Mouse (Mus musculus) E14TG2a.4 (cell line): ENCODE results near the gene Elmo1.

ENCODE experiments used
- H3K27me3 ChIP-seq: 2 replicates; pipeline ENCODE4 v1.6.1; 2014; ENCODE audit warnings: low read length, control low read depth; ENCODE audit not compliant: insufficient read depth
- H3K36me3 ChIP-seq: 2 replicates; pipeline ENCODE4 v1.6.1; 2014; ENCODE audit warnings: low read length, control low read depth; ENCODE audit not compliant: insufficient read depth
- H3K4me1 ChIP-seq: replicated peaks from 2 replicates; pipeline ENCODE4 v1.6.1; 2014; ENCODE audit warnings: low read depth, low read length, control low read depth
- H3K4me3 ChIP-seq: replicated peaks from 2 replicates; pipeline ENCODE4 v1.5.1; 2014; ENCODE audit warnings: mild to moderate bottlenecking, low read length
- H3K9me3 ChIP-seq: 2 replicates; pipeline ENCODE4 v1.6.1; 2014; ENCODE audit warnings: low read length, control low read depth
- CTCF ChIP-seq: conservative IDR thresholded peaks from 2 replicates; pipeline ENCODE4 v1.5.1; 2014; ENCODE audit warnings: low read length
- NANOG ChIP-seq: IDR thresholded peaks from 2 replicates; pipeline ENCODE4 v1.6.1; 2014; ENCODE audit warnings: borderline replicate concordance, low read length, mixed read lengths
- POU5F1 ChIP-seq: IDR thresholded peaks from 2 replicates; pipeline ENCODE4 v1.6.1; 2014; ENCODE audit warnings: low read length, borderline replicate concordance

The Elmo1 gene

DNA sequence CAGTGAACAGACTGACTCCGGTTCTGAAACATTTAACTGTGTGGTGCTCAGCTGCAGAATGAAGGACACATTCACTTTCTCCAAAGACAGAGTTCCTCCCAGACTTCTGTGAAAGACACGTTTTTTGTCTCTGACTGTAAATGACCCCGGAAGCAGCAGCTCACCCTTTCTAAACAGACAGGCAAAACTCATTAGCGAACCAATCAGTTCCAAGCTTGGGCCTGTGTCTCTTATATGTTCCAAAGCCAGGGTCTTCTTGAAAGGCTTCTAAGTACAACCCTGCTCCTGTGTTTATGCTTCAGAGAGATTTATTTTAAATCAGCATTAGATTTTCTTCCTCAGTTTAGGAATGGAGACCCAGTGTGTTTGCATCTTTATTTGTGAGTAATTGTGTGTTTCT lies 127.7 kb downstream of the Elmo1 start:
- TF ChIP-seq CTCF (no peak), POU5F1 (no peak), NANOG (no peak)
- H3K36me3 ChIP-seq: peaks cover 20% of the 10 kb centered on the region
- no peak overlapping the region for H3K4me3 ChIP-seq
- no peaks in the 10 kb centered on the region for H3K9me3 ChIP-seq
- no peaks in the 10 kb centered on the region for H3K27me3 ChIP-seq
- H3K4me1 ChIP-seq: no peaks in the 10 kb centered on the region

DNA sequence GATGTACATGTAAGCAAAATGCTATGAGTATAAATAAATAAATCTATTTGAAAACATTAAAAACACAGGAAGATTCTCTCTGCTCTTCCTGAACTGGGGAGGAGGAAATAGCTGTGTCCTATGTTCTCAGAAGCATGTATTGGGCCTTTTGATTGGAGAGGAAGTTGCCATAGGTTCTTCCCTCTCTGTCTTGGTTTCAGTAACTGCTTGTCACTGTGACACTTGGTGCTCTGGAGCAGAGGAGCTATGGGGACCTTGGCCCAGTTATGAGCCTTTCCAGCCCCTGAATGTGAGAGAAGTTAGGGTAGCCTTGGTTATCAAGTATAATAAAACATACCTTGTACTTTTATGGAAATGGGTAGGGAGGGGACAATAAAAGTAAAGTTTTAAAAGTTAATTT lies 130.0 kb downstream of the Elmo1 start:
- H3K4me3 ChIP-seq: no peak overlapping the region
- H3K27me3 ChIP-seq: no peaks in the 10 kb centered on the region

DNA sequence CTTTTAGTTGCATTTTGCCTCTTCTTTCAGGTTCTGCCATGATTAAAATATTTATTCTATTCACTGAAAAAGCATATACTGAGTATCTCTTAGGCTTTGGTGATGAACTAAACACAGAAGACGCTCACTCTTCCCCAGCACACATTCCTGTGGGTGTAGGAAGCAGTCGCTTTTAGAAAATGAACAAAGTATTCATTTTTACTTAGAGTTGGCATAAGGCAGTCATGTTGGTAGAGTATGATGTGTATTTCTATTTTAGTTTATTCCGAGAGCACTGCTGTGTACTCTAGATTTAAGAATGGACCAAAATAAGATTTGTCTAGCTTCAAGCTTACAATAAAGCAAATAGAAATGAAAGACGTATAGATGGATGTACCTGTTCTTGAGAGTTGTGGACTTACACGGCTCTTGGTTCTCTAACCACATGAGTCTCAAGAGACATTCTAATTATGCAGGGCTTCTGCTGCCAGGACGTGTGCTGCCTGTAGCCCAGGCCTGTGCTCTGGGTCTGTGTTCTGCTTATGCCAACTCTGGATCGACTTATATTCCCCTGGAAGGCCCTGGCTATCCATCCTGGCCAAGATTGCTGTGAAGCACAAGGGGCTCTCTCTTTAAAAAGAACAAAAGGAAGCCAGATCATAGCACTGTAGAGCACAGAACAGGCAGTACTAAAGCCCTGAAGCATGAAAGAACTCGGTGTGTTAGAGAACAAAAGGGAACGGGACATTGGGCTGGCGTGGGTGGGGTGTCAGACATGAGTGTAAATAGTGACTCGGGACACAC lies 137.7 kb downstream of the Elmo1 start:
- no peaks in the 10 kb centered on the region for H3K4me1 ChIP-seq
- peaks cover 35% of the 10 kb centered on the region for H3K9me3 ChIP-seq
- H3K4me3 ChIP-seq: no peak overlapping the region
- peaks cover 15% of the 10 kb centered on the region for H3K36me3 ChIP-seq
- TF ChIP-seq POU5F1: no peak
- H3K27me3 ChIP-seq: no peaks in the 10 kb centered on the region

More for the DNA sequence above, 130.0 kb downstream of the Elmo1 start:
- H3K4me1 ChIP-seq: no peaks in the 10 kb centered on the region
- TF ChIP-seq CTCF (no peak), NANOG (no peak), POU5F1 (no peak)
- H3K9me3 ChIP-seq: peaks cover 9% of the 10 kb centered on the region
- H3K36me3 ChIP-seq: peaks cover 5% of the 10 kb centered on the region; the same call in 1 of the 2 replicates

DNA sequence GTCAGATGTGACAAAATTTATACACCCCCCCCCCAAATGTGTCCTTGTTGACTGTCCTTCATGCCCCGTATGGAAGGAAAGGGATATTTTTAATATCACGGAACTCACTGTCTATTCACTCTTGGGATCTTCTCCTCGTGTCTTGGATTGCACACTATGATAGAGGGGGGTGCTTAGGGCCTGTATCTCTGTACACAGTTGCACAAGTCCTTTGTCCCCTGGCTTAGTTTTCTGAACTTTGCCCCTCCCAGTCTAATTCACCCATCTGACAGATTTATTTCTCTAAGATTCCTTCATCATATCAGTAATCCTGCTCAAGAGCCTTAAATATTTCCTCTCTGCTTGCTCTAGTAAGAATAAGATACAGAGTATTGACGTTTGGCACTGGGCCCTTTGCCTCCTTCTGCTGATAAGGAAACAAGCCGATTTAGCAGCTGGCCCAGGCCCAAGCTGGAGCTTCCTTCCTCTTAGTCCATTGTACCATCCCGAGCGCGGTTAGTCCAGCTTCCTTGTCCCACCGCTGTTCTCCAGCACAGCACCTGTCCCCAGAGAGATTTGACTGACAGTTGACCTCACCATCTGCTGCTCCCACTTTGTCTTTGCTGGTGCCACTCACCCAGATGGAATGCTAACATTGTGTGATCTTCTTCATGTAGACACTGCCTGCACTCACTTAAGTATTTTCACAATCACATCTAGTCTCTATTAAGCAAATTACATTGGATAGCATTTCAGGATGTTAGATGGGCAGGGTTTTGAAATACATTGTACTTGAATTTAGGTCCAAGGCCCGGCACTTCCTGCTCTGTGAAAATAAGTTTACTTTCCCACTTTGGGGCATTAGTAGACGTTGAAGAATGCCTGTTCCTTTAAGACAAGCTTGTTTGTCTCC lies 141.7 kb downstream of the Elmo1 start:
- no peaks in the 10 kb centered on the region for H3K27me3 ChIP-seq
- no peaks in the 10 kb centered on the region for H3K4me1 ChIP-seq
- peaks cover 15% of the 10 kb centered on the region for H3K36me3 ChIP-seq
- peaks cover 18% of the 10 kb centered on the region for H3K9me3 ChIP-seq
- H3K4me3 ChIP-seq: no peak overlapping the region
- TF ChIP-seq POU5F1: no peak
- TF ChIP-seq NANOG: no peak
- no peak for TF ChIP-seq CTCF

DNA sequence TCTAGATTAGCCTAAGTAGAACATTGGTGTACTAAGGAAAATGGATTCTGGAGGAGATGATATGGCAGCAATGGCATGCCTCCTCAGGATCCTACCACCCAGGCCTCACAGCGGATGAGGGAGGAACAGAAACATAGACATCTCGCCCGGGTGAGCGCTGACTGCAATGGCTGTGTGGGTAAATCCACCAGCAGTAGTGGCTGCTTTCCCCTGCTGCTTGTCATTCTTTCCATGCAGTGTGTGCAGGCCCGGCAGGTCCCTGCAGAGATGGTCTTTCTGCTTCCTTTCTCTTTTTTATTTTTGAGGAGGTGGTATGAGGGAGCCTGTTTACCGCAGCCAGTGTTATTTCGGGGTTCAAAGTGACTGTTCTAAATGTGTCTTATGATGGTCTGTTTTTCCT lies 143.3 kb downstream of the Elmo1 start:
- Histone ChIP-seq H3K27me3 (no peaks in the 10 kb centered on the region), H3K4me3 (no peak overlapping the region), H3K36me3 (0 out of 2 replicates have a peak, but pooled peaks cover under 1% of the 10 kb centered on the region), H3K9me3 (peaks cover 3% of the 10 kb centered on the region), H3K4me1 (no peaks in the 10 kb centered on the region)
- TF ChIP-seq NANOG (no peak), POU5F1 (no peak), CTCF (no peak)

DNA sequence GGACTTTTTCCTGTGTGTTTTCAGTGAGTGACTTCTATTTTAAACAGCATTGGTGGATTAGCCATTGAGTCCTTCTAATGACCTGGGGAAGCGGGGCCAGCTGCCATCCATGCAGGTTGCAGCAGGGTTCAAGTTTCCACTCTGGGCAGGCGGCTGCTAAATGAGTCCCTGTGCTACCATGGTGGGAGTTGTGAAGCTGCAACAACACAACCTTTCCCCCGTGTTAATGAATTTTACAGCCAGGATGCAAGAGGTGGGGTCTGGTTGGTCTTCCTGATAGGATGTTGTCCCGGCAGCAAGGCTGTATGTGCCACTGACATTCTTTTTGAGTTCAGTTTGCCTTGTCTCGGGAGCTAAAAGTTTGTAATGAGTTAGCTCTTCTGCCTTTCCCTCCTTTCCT lies 147.2 kb downstream of the Elmo1 start:
- H3K36me3 ChIP-seq: no peaks in the 10 kb centered on the region
- H3K9me3 ChIP-seq: no peaks in the 10 kb centered on the region
- H3K27me3 ChIP-seq: no peaks in the 10 kb centered on the region
- no peaks in the 10 kb centered on the region for H3K4me1 ChIP-seq
- TF ChIP-seq NANOG (no peak), POU5F1 (no peak), CTCF (no peak)
- no peak overlapping the region for H3K4me3 ChIP-seq

DNA sequence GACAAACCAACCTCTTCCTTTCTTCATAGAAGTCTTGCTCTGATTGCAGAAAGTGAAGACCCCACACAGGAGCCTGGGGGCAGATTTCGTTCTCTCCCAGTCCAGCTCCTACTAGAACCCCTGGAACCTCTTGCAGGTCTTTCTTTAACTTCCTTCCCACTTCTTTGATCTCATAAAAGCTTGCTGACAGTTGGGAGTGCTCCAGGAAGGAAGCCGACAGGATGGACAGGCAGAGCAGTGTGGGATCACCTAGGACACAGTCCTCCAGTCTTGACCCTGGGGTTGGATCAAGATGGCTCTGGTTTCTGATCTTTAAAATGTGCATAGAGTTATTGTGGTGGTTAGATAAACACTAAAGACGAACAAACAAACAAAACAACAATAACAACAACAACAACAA lies 147.8 kb downstream of the Elmo1 start:
- no peak for TF ChIP-seq CTCF
- TF ChIP-seq NANOG: no peak
- TF ChIP-seq POU5F1: no peak
- Histone ChIP-seq H3K27me3 (no peaks in the 10 kb centered on the region), H3K4me1 (no peaks in the 10 kb centered on the region), H3K4me3 (no peak overlapping the region), H3K36me3 (no peaks in the 10 kb centered on the region), H3K9me3 (no peaks in the 10 kb centered on the region)

DNA sequence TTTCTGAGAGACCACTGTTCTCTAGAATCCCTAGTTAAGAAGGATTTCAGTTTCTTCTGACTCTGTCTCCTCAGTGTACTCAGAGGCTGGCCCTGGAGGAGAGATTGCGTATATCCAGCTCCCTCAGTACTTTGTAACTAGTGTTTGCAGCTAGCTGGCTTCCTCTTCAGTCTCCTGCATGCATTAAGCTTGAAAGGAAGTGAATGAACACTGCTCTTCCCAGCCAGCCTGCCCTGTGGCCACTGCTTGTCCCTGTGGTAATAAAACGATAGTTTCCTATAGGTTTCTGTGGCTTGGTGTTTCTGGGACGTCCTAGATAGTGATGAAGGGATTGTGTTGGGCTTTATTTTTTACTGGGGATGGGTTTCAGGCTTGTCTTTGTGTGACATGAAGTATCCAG lies 148.3 kb downstream of the Elmo1 start:
- no peaks in the 10 kb centered on the region for H3K4me1 ChIP-seq
- no peaks in the 10 kb centered on the region for H3K9me3 ChIP-seq
- H3K36me3 ChIP-seq: no peaks in the 10 kb centered on the region
- H3K27me3 ChIP-seq: no peaks in the 10 kb centered on the region
- TF ChIP-seq CTCF: no peak
- TF ChIP-seq POU5F1: no peak
- TF ChIP-seq NANOG: no peak
- H3K4me3 ChIP-seq: no peak overlapping the region

DNA sequence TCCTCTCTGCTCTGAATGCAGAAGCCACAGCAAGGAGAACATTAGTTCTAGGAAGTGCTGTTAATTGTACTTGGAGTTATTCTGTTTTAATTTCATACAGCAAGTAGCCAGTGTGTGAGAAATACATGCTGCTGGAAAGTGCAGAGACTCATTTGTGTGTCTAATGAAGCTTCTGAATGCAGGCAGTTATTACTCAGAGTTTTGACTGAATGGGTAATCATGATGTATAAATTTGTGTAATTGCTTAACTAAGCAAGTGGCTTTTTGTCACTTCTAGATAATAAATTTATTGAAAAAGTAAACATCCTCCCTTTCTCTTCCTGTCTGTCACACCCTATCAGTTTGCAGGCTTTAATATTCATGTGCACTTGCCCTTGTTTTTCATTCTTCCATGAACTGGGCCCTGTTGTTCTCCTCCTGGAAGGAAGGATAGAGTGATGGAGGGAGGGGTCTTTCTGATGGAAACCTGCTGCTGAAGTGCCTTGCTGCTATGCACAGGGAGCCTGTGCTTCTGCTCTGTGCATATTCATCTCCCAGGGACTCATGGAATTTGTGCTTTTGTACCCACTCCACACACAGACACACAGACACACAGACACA lies 159.8 kb downstream of the Elmo1 start:
- no peaks in the 10 kb centered on the region for H3K27me3 ChIP-seq
- H3K36me3 ChIP-seq: peaks cover 20% of the 10 kb centered on the region
- TF ChIP-seq NANOG (no peak), CTCF (no peak)
- H3K4me1 ChIP-seq: peaks cover 5% of the 10 kb centered on the region; the same call in 1 of the 2 replicates
- H3K9me3 ChIP-seq: no peaks in the 10 kb centered on the region
- H3K4me3 ChIP-seq: no peak overlapping the region
